Mouse (Mus musculus): ENCODE results near the gene Pitx2. TPM values are rescaled to one million over a fixed set of nuclear protein-coding genes. Genes with fewer than 3 reads are reported as not detected.

The Pitx2 gene
- total RNA-seq (2021): 1 to 10 TPM in 1 of 2 experiments, not detected in 1; 1.3 TPM

- peak in 1 of 2 experiments; percentile 28 for DNase-seq (ENCODE audit: low spot score in 2 of 2)
- intact Hi-C loops (cut with DNase I): loop anchor here (2.0 to 10.0 kb wide), 6 partner anchors 17 to 1907 kb away; partner anchors contain the start of gene Neurog2
These were observed at the start of gene Pitx2 for GRCm38 (mm10) chr3:129199609-129200500. Gene Pitx2 (plus strand): TSS chr3:129199878.

- intact Hi-C loops (cut with DNase I): no loop called here
- DNase-seq (ENCODE audit: low spot score in 2 of 2): no peak
These were observed 49.7 kb upstream of the Pitx2 start for GRCm38 (mm10) chr3:129150001-129150400.

- intact Hi-C loops (cut with DNase I): no loop called here
- no peak for DNase-seq (ENCODE audit: low spot score in 2 of 2)
These were observed 48.5 kb upstream of the Pitx2 start for GRCm38 (mm10) chr3:129151096-129151685.

GRCm38 (mm10) chr3:129158812-129159370 is 40.8 kb upstream of the Pitx2 start:
- no peak for DNase-seq (ENCODE audit: low spot score in 2 of 2)
- intact Hi-C loops (cut with DNase I): no loop called here

- intact Hi-C loops (cut with DNase I): no loop called here
- no peak for DNase-seq (ENCODE audit: low spot score in 2 of 2)
These were observed 38.2 kb upstream of the Pitx2 start for GRCm38 (mm10) chr3:129161333-129162035.

GRCm38 (mm10) chr3:129164246-129164645 is 35.4 kb upstream of the Pitx2 start:
- no peak for DNase-seq (ENCODE audit: low spot score in 2 of 2)
- intact Hi-C loops (cut with DNase I): no loop called here

GRCm38 (mm10) chr3:129165715-129166114 is 34.0 kb upstream of the Pitx2 start:
- DNase-seq (ENCODE audit: low spot score in 2 of 2): no peak
- intact Hi-C loops (cut with DNase I): no loop called here

- intact Hi-C loops (cut with DNase I): no loop called here
- no peak for DNase-seq (ENCODE audit: low spot score in 2 of 2)
These were observed 33.0 kb upstream of the Pitx2 start for GRCm38 (mm10) chr3:129166684-129167083.

- no peak for DNase-seq (ENCODE audit: low spot score in 2 of 2)
- intact Hi-C loops (cut with DNase I): no loop called here
These were observed 29.3 kb upstream of the Pitx2 start for GRCm38 (mm10) chr3:129170416-129170815.

- DNase-seq (ENCODE audit: low spot score in 2 of 2): no peak
- intact Hi-C loops (cut with DNase I): no loop called here
These were observed 27.9 kb upstream of the Pitx2 start for GRCm38 (mm10) chr3:129171789-129172188.

- no peak for DNase-seq (ENCODE audit: low spot score in 2 of 2)
- intact Hi-C loops (cut with DNase I): loop anchor here (10.0 kb wide), 1 partner anchor 310 kb away; no protein-coding TSS in a partner anchor
These were observed 5.2 kb upstream of the Pitx2 start for GRCm38 (mm10) chr3:129194436-129194835.

- DNase-seq (ENCODE audit: low spot score in 2 of 2): no peak
- intact Hi-C loops (cut with DNase I): loop anchor here (5.0 to 10.0 kb wide), 2 partner anchors 310 to 1912 kb away; no protein-coding TSS in a partner anchor
These were observed 4.6 kb upstream of the Pitx2 start for GRCm38 (mm10) chr3:129195036-129195435.

GRCm38 (mm10) chr3:129195816-129196549 is 3.7 kb upstream of the Pitx2 start:
- intact Hi-C loops (cut with DNase I): loop anchor here (5.0 to 10.0 kb wide), 2 partner anchors 311 to 1911 kb away; no protein-coding TSS in a partner anchor
- no peak for DNase-seq (ENCODE audit: low spot score in 2 of 2)

- intact Hi-C loops (cut with DNase I): loop anchor here (5.0 to 10.0 kb wide), 2 partner anchors 312 to 1911 kb away; no protein-coding TSS in a partner anchor
- DNase-seq (ENCODE audit: low spot score in 2 of 2): peak in 1 of 2 experiments; percentile 3
These were observed 3.1 kb upstream of the Pitx2 start for GRCm38 (mm10) chr3:129196550-129196919.

GRCm38 (mm10) chr3:129197035-129197434 is 2.6 kb upstream of the Pitx2 start:
- no peak for DNase-seq (ENCODE audit: low spot score in 2 of 2)
- intact Hi-C loops (cut with DNase I): loop anchor here (5.0 to 10.0 kb wide), 2 partner anchors 312 to 1910 kb away; no protein-coding TSS in a partner anchor

- intact Hi-C loops (cut with DNase I): loop anchor here (2.0 to 10.0 kb wide), 3 partner anchors 313 to 1909 kb away; partner anchors contain the start of gene Neurog2
- no peak for DNase-seq (ENCODE audit: low spot score in 2 of 2)
These were observed 1.7 kb upstream of the Pitx2 start for GRCm38 (mm10) chr3:129197786-129198626.

GRCm38 (mm10) chr3:129198627-129198903 is 1.1 kb upstream of the Pitx2 start:
- intact Hi-C loops (cut with DNase I): loop anchor here (2.0 to 10.0 kb wide), 3 partner anchors 314 to 1909 kb away; partner anchors contain the start of gene Neurog2
- no peak for DNase-seq (ENCODE audit: low spot score in 2 of 2)

GRCm38 (mm10) chr3:129199160-129199608 is 494 bp upstream of the Pitx2 start:
- intact Hi-C loops (cut with DNase I): loop anchor here (2.0 to 10.0 kb wide), 3 partner anchors 314 to 1908 kb away; partner anchors contain the start of gene Neurog2
- no peak for DNase-seq (ENCODE audit: low spot score in 2 of 2)

All from left cerebral cortex, postnatal 25 days (tissue).